Mouse (Mus musculus) right cerebral cortex, postnatal 10 days (tissue): Measurements from ENCODE around the gene Bcl2l10.
"Not testable (repeated sequence)": the region's sequence is repeated elsewhere in the genome, so short reads cannot be mapped to it uniquely, and the experiment has no call there.

Experiments used
- DNase-seq, 2 experiments: peaks; one replicate each; pipeline ENCODE4 v3.0.0; 2021; ENCODE audit warnings: low spot score in 2 of 2

Bcl2l10 gene

GRCm38 (mm10) chr9:75342433-75342832, 5.1 kb upstream of the Bcl2l10 start:
- DNase-seq = no peak

- DNase-seq = no peak
These were observed 508 bp downstream of the Bcl2l10 start for GRCm38 (mm10) chr9:75348066-75348465.

GRCm38 (mm10) chr9:75348641-75349040, 1.1 kb downstream of the Bcl2l10 start:
- DNase-seq = no peak

GRCm38 (mm10) chr9:75353094-75353493, 5.5 kb downstream of the Bcl2l10 start:
- DNase-seq = peak in 1 of 2 experiments; percentile 43

GRCm38 (mm10) chr9:75355783-75356182, 8.2 kb downstream of the Bcl2l10 start:
- DNase-seq = no peak

- peak; percentile 66 to 68 for DNase-seq
These were observed 9.6 kb downstream of the Bcl2l10 start for GRCm38 (mm10) chr9:75357087-75357654.

- peak in 1 of 2 experiments; percentile 79 for DNase-seq
These were observed 14.1 kb downstream of the Bcl2l10 start for GRCm38 (mm10) chr9:75361699-75362098.

- no peak for DNase-seq
These were observed 14.6 kb downstream of the Bcl2l10 start for GRCm38 (mm10) chr9:75362201-75362600.

GRCm38 (mm10) chr9:75363001-75363400, 15.4 kb downstream of the Bcl2l10 start:
- no peak for DNase-seq

- not testable (repeated sequence) for DNase-seq
These were observed 16.1 kb downstream of the Bcl2l10 start for GRCm38 (mm10) chr9:75363702-75364101.

GRCm38 (mm10) chr9:75365195-75365594, 17.6 kb downstream of the Bcl2l10 start:
- no peak for DNase-seq

GRCm38 (mm10) chr9:75366191-75366590, 18.6 kb downstream of the Bcl2l10 start:
- no peak for DNase-seq

- no peak for DNase-seq
These were observed 21.2 kb downstream of the Bcl2l10 start for GRCm38 (mm10) chr9:75368779-75369178.

GRCm38 (mm10) chr9:75375606-75376005, 28.0 kb downstream of the Bcl2l10 start:
- DNase-seq = no peak

GRCm38 (mm10) chr9:75376428-75376827, 28.9 kb downstream of the Bcl2l10 start:
- DNase-seq = no peak

- no peak for DNase-seq
These were observed 31.2 kb downstream of the Bcl2l10 start for GRCm38 (mm10) chr9:75378774-75379173.

GRCm38 (mm10) chr9:75382825-75383224, 35.3 kb downstream of the Bcl2l10 start:
- no peak for DNase-seq

GRCm38 (mm10) chr9:75383785-75384184, 36.2 kb downstream of the Bcl2l10 start:
- no peak for DNase-seq

GRCm38 (mm10) chr9:75384337-75384962, 36.9 kb downstream of the Bcl2l10 start:
- DNase-seq = no peak

- no peak for DNase-seq
These were observed 37.8 kb downstream of the Bcl2l10 start for GRCm38 (mm10) chr9:75385218-75385974.

- no peak for DNase-seq
These were observed 45.7 kb downstream of the Bcl2l10 start for GRCm38 (mm10) chr9:75393251-75393650.

GRCm38 (mm10) chr9:75395971-75396370, 48.4 kb downstream of the Bcl2l10 start:
- no peak for DNase-seq

GRCm38 (mm10) chr9:75399069-75399468, 51.5 kb downstream of the Bcl2l10 start:
- DNase-seq = no peak
